Mouse (Mus musculus): ENCODE measurements around the gene Nmu.

Gene Nmu

DNA sequence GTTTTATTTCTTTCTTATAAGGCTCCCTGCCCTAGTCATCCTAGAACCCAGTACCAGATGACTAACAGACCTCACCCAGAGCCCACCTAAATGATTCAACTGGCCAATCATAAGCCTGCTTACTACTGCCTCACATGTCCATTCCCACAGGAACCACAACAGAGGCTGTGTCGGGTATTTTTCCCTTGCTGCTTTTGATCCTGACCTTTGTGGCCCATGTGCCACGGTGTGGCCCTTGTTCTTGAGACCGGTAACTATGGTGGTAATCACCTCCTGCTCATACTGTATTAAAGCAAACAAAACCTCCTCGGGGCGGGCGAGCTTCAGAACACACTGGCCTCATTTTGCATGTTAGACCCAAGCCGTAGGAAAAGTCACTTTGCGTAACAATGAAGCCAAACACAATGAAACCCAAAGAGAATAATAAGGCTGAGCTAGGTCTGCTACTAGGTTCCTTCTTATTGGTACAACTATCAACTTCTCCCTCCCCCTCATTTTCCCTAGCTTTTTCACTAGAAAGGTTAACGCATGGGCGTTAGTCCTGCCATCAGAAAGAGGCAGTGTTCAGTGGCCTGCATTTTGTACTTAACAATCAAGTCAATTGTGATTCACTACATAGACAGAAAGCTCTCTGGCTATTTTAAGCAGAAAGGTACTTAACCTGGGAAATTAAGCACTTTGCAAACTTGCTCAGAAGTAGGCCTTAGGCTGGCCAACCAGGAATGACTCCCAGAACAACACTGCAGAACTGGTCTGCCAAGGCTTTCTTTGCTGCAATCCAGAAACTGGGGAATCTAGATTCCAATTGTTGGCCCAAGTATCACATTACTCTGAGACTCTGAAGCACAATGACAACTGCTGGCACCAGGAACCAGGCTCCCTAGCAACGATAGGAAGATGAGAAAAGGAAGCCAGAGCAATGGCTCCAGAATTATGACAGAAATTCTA lies 42.1 kb downstream of the Nmu start:
- in situ Hi-C loops (cut with MboI, MseI): loop anchor here in 1 of 2 experiments (25.0 kb wide), 1 partner anchor 1259 kb away; no protein-coding TSS in a partner anchor

DNA sequence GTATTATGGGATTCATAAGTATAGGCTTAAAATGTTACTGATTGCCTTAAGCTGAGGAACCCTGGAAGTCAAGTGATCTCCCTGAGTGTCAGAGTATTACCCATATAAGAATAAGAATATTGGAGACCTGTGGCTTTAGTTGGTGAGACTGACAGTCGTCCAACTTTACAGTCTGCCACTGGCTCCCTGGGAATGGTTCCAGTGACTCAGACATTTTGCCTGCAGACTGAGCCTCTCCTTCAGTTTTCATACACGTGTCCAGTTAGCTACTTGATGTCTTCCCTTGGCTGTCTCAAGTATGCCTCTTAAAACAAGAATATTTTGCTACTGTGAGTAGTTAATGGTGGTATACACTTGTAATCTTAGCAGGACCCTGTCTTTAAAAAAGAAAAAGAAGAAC lies 55.4 kb downstream of the Nmu start:
- in situ Hi-C loops (cut with MboI, MseI): loop anchor here (10.0 to 25.0 kb wide), 3 partner anchors 123 to 1246 kb away; partner anchors contain the start of gene Tmem165 (in 1 of the 2)

DNA sequence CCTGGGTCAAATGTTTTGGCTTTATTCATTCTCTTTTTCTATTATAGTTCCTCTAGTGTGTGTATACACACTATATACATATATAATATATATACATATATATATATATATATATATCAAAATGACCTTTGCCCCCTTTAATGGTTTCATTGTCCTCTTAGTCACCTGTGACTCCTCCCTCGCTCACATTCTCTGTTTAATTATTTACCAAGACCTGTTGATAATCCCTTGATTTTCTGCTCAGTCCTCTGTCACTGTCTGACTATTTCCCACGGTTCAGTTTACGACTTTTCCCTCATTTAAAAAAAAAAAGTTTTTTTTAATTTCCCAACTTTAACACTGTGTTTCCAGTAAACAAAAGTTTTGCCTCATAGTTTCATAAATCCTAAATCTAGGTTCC lies 57.3 kb downstream of the Nmu start:
- in situ Hi-C loops (cut with MboI, MseI): loop anchor here (10.0 to 25.0 kb wide), 3 partner anchors 121 to 1244 kb away; partner anchors contain the start of gene Tmem165 (in 1 of the 2)

DNA sequence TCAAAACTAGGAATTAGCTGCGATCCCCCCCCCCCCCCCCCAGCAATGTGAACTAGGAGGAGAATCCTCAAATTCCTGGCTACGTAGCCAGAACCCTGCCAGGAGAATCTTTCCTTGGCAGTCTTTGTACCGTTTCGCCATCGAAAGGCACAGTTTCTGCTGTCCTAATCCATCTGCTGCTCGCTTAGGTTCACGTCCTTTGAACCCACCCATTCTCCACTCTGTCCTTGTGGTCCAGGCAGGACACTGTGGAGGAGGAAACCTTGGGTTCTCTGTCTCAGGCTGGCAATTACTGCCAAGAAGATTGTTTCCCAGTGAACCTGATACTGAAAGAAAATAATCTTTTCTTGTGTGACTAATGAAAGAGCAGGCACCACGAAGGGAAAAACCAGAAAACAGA lies 58.0 kb downstream of the Nmu start:
- in situ Hi-C loops (cut with MboI, MseI): loop anchor here (10.0 to 25.0 kb wide), 3 partner anchors 121 to 1243 kb away; partner anchors contain the start of gene Tmem165 (in 1 of the 2)

DNA sequence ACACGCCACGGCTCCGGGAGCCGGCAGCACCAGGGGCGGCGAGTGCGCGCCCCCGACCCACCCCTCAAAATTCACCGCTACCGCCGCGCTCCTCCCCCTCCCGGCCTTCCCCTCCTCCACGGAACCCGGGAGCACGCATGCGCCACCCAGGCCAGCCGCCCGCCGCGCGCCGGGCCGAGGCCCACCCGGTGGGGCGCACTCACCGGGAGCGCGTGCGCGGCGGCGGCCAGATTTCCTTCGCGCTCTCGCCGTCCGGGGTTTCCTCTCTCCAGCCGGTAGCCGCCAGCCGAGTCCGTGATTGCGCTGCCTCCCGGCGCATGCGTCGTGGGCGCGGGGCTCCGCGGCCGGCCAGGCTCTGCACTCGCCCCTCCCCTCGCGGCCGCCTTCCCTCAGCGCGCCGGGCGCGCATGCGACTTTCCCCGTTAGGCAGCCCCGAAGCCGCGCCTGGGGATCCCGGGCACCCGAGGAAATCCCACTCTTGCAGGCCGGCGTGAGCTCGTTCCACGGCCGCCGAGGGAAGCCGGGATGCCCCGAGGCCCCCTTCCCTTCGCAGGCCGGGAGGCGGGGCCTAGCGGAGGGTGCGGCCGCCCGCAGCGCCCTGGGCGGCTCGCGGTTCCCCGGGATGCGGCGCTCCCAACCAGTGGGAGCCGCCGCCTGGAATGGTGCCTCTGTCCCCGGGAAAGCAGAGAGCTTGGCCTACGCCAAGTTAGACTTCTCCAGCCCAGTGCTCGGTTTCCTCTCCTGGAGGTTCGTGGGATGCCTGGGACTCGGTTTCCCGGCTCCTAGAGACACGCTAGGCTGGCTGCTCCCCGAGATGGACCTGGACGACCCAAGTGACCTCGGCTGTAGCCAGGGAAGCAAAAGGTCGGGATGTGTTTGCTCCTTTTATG lies 58.9 kb downstream of the Nmu start, which contains the start of gene Clock:
TSS of gene Clock (minus strand) at position 341 of the 890 bp plus-strand sequence.
- in situ Hi-C loops (cut with MboI, MseI): loop anchor here (10.0 to 25.0 kb wide), 3 partner anchors 120 to 1242 kb away; partner anchors contain the start of gene Tmem165 (in 1 of the 2)

DNA sequence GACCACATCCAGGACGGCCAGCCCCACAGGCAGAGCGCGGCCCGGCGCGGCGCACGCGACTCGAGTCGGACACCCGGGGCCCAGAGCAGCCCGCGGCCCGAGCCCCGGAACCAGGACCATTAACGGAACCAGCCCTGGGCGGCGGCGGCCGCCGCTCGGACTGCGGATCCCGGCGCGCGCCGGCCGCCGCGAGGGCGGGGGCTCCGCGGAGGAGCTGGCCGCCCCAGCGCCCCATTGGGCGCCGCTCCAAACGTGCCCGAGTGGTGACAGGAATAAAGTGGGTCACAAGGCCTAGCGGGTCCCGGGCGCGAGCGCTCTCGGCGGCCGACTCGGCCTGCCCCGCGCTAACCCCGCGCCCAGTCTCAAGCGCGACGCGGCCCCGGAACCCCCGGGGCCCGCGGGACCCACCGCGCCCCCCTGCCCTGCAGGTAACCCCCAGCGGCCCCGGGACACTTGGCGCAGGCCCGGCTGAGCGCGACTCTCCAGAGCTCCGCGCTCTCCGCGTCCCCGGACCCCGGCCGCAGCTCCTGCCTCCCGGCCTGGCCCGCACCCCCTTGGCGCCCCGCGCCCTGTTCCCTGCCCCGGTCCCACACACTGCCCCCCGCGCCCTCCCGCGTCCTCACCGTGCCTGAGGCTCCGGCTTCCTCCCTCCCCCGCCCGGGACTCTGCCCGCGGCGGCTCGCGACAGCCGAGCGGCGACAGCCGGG lies 59.7 kb downstream of the Nmu start:
- in situ Hi-C loops (cut with MboI, MseI): loop anchor here (10.0 to 25.0 kb wide), 3 partner anchors 119 to 1242 kb away; partner anchors contain the start of gene Tmem165 (in 1 of the 2)

DNA sequence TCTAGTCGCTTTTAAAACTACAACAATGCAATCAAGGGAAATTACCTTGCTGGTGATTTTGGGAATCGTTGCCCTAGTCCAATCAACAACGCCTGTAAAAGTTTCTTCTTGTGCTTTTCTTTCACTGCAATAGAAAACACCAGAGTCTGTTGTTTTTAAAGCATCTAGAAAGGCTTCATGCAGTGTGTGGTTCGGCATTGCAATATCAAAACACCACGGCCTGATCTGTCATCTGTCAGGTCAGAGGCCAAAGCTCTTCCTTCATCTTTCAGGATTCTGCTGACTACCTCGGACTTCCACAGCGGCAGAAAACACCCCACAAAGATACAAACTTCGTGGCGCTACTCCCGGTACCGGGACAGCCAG lies 60.2 kb downstream of the Nmu start:
- in situ Hi-C loops (cut with MboI, MseI): loop anchor here (10.0 to 25.0 kb wide), 3 partner anchors 119 to 1241 kb away; partner anchors contain the start of gene Tmem165 (in 1 of the 2)

DNA sequence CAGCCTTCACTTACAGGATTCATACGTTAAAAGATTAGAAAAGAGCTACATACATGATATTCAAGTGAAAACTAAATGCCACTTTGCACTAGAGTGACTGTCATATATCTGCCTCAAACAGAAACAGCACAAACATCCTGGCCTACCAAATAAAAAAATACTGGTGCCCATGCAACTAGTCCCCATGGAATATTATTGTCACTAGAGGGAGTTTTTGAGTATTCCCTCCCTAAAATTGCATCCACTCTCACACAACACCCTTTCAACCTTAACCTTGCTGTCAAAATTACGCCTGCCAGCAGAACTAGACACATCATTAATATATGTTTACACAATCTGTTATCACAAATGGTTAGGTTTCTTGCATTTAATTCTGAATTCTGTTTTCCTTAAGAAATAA lies 61.6 kb downstream of the Nmu start:
- in situ Hi-C loops (cut with MboI, MseI): loop anchor here (10.0 to 25.0 kb wide), 3 partner anchors 117 to 1240 kb away; partner anchors contain the start of gene Tmem165 (in 1 of the 2)

DNA sequence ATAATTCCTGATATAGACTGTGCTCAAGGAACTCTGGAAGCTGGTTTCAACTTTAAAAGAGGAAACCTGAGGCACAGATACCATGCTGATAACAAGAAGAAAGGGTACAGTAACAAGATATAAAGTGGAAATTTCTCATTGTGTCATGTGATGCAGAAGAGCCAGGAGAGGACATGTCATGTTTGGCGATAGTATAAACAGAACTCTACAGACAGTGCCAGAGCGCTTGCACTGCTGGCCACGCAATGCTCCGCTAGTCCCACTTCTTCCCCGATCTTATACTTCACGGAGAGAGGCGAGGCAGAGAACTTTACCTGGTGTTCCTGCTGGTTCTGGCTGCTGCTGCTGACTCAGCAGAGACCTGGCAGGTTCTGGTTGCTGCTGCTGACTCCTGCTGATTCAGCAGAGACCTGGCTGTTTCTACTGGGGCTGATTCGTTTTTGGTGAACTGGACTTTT lies 74.3 kb downstream of the Nmu start:
- in situ Hi-C loops (cut with MboI, MseI): no loop called here

DNA sequence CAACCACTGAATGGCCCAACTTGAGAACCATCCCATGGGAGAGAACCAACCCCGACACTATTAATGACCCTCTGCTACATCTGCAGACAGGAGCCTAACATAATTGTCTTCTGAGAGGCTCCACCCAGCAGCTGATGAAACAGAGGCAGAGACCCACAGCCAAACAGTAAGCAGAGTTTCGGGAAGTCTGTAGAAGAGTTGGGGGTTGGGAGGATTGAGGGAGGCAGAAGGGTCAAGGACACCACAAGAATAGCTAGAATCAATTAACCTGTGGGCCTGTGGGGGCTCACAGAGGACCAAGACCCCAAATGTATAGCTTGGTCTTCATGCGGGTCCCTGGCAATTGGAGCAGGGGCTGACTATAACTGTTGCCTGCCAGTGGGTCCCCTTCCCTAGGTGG lies 75.3 kb downstream of the Nmu start:
- in situ Hi-C loops (cut with MboI, MseI): no loop called here

DNA sequence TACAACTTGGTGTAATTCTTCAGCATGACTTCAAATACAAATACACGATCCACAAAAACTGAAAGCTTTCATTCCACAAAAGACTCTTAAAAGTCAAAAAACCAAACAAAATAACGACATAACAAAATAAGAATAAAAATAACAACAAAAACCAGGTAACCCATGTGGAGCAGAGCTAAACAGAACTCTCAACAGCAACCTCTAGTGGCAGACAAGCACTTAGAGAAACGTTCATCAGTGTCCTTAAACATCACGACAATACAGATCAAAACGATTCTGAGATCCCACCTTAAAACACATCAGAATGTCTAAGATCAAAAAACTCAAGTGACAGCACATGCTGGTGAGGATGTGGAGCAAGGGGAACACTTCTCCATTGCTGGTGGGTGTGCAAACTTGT lies 76.5 kb downstream of the Nmu start:
- in situ Hi-C loops (cut with MboI, MseI): no loop called here

DNA sequence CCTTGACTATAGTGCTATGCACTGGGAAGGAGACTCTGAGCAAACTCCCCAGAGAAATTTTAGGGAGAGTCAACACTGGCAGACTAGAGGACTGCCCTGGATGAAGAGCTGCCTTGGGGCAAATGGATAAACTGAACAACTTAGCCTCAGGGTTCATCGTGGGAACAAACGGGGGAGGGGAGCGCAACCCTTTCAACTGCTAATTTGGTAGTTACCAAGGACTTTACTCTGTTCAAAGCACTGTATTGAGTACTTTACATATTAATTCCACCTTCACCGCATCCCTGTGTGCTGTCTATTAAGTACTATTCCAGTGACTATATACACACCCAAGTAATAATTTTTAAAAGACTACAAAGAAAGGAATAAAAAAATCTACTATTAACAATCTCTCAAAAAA lies 77.9 kb downstream of the Nmu start:
- in situ Hi-C loops (cut with MboI, MseI): no loop called here

DNA sequence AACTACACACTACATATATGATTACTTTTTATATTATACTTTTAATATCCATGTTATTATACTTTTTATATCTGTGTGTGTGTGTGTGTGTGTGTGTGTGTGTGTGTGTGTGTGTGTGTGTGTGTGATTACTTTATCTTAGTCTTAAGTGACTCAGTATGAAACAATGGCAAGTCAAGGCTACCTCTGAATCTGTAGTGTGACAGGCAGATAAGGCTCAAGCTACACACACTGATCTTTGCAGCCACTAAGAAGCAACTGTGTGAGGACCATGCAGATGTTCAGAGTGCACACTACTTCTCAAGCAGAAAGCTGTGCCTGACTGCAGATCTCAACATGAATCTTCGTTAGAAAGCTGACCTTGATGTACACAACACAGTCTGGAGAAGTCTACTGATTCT lies 79.7 kb downstream of the Nmu start:
- in situ Hi-C loops (cut with MboI, MseI): no loop called here
